Mouse (Mus musculus): ENCODE results near the gene Slc17a6.

- no peak for TF ChIP-seq CTCF (IDR thresholded peaks at IDR 0.05; ENCODE audit: insufficient read depth, low read length)
- TF ChIP-seq POLR2A (IDR thresholded peaks at IDR 0.05; ENCODE audit: borderline replicate concordance, extremely low read depth, low read depth, low read length): no peak
These were observed 5.3 kb downstream of the Slc17a6 start for GRCm38 (mm10) chr7:51627001-51627631.
